Mouse (Mus musculus): ENCODE results near the gene Itga11.

DNA sequence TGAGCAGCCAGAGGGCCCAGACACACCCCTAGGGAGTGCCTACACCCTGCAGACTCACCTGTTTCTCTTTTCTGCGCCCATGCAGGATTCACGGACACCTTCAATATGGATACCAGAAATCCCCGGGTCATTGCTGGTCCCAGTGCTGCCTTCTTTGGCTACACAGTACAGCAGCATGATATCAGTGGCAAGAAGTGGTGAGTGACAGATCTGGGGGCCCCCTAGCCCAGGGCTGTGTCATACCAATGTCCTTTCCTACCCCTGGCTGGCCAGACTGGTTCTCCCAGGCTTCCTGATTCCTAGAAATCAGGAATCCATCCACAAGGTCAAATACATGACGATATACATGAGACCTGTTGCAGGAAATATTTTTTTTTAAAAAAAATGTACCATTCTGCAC lies 19.2 kb downstream of the Itga11 start:
- TF ChIP-seq CTCF (IDR thresholded peaks at IDR 0.05; ENCODE audit: low read depth, low read length) (no peak), EP300 (IDR thresholded peaks at IDR 0.05; ENCODE audit: insufficient read depth, low read depth, low read length) (no peak), POLR2A (IDR thresholded peaks at IDR 0.05; ENCODE audit: insufficient read depth, low read length) (no peak)
